Mouse (Mus musculus) heart, postnatal 14 days (tissue): ENCODE data around the gene Becn1. TPM values are rescaled to one million over a fixed set of nuclear protein-coding genes. Genes with fewer than 3 reads are reported as not detected.
A peak's percentile ranks its signal among the peaks of the same experiment; 100 is the strongest.
"Not testable (repeated sequence)": the region's sequence is repeated elsewhere in the genome, so short reads cannot be mapped to it uniquely, and the experiment has no call there.

Experiments used
- DNase-seq, 2 experiments: peaks; one replicate each; pipeline ENCODE4 v3.0.0; 2021 to 2022
- intact Hi-C: fragments of 180-260 bp; cut with DNase I; formaldehyde crosslinking; loops from one replicate; pipeline ENCODE4 v1.15.1; 2025
- long read RNA-seq, 2 experiments: library from polyadenylated mRNA; stranded (forward); transcript quantifications; one replicate each; pipeline ENCODE4 v2.0.0; 2021
- total RNA-seq, 2 experiments: library from RNA; stranded (reverse); gene quantifications; 2 replicates each; pipeline ENCODE4 v1.2.3; 2021

Gene Becn1
- 10 to 100 TPM; 90.0 to 96.3 TPM for total RNA-seq
- long read RNA-seq, experiment 1, full-length matches to known transcripts, result 141 of 151 reads
- long read RNA-seq, experiment 1, partial matches to known transcripts, result 6 of 151 reads
- long read RNA-seq, experiment 1, other reads (novel, unspliced or antisense), result 4 of 151 reads
- long read RNA-seq, experiment 2, full-length matches to known transcripts, result 114 of 121 reads
- long read RNA-seq, experiment 2, partial matches to known transcripts, result 2 of 121 reads
- long read RNA-seq, experiment 2, other reads (novel, unspliced or antisense), result 5 of 121 reads

GRCm38 (mm10) chr11:101302004-101302798 is at the start of gene Becn1:
TSS of gene Becn1 (minus strand) at chr11:101302286.
- intact Hi-C loops, result loop anchor here (1.0 to 5.0 kb wide), 2 partner anchors 90 to 205 kb away; partner anchors contain the start of gene Psmc3ip
- DNase-seq, result peak; percentile 96 to 100

GRCm38 (mm10) chr11:101351721-101352111 is 49.6 kb upstream of the Becn1 start:
- DNase-seq, result no peak
- intact Hi-C loops, result no loop called here

- intact Hi-C loops, result no loop called here
- no peak for DNase-seq
Observed at GRCm38 (mm10) chr11:101351100-101351720, 49.1 kb upstream of the Becn1 start.

- DNase-seq, result no peak
- intact Hi-C loops, result no loop called here
Observed at GRCm38 (mm10) chr11:101349216-101349615, 47.1 kb upstream of the Becn1 start.

GRCm38 (mm10) chr11:101348774-101349173 is 46.7 kb upstream of the Becn1 start:
- no peak for DNase-seq
- intact Hi-C loops, result no loop called here

GRCm38 (mm10) chr11:101347083-101347775 is 45.1 kb upstream of the Becn1 start:
- no peak for DNase-seq
- intact Hi-C loops, result no loop called here

- intact Hi-C loops, result no loop called here
- DNase-seq, result no peak
Observed at GRCm38 (mm10) chr11:101338123-101338760, 36.2 kb upstream of the Becn1 start.

- intact Hi-C loops, result no loop called here
- no peak for DNase-seq
Observed at GRCm38 (mm10) chr11:101335685-101336084, 33.6 kb upstream of the Becn1 start.

- intact Hi-C loops, result no loop called here
- DNase-seq, result no peak
Observed at GRCm38 (mm10) chr11:101334516-101334915, 32.4 kb upstream of the Becn1 start.

GRCm38 (mm10) chr11:101334023-101334422 is 31.9 kb upstream of the Becn1 start:
- intact Hi-C loops, result no loop called here
- DNase-seq, result no peak

- peak; percentile 37 to 45 for DNase-seq
- intact Hi-C loops, result no loop called here
Observed at GRCm38 (mm10) chr11:101332537-101332936, 30.5 kb upstream of the Becn1 start.

- intact Hi-C loops, DNase-seq: not testable (repeated sequence)
Observed at GRCm38 (mm10) chr11:101330961-101331360, 28.9 kb upstream of the Becn1 start.

GRCm38 (mm10) chr11:101330371-101330924 is 28.4 kb upstream of the Becn1 start, which contains the start of gene Aoc3:
TSS of gene Aoc3 (plus strand) at chr11:101330605.
- peak; percentile 48 to 57 for DNase-seq
- intact Hi-C loops, result no loop called here

GRCm38 (mm10) chr11:101328941-101329635 is 27.0 kb upstream of the Becn1 start:
- DNase-seq, result peak; percentile 58 to 75
- intact Hi-C loops, result loop anchor here (5.0 kb wide), 1 partner anchor 33 kb away; no protein-coding TSS in a partner anchor

GRCm38 (mm10) chr11:101327311-101327710 is 25.2 kb upstream of the Becn1 start:
- no peak for DNase-seq
- intact Hi-C loops, result loop anchor here (5.0 kb wide), 1 partner anchor 35 kb away; no protein-coding TSS in a partner anchor

GRCm38 (mm10) chr11:101326147-101326546 is 24.1 kb upstream of the Becn1 start:
- intact Hi-C loops, result loop anchor here (5.0 kb wide), 1 partner anchor 36 kb away; no protein-coding TSS in a partner anchor
- DNase-seq, result no peak

GRCm38 (mm10) chr11:101325201-101325600 is 23.1 kb upstream of the Becn1 start:
- intact Hi-C loops, result loop anchor here (5.0 kb wide), 1 partner anchor 37 kb away; no protein-coding TSS in a partner anchor
- DNase-seq, result not testable (repeated sequence)

GRCm38 (mm10) chr11:101324763-101325162 is 22.7 kb upstream of the Becn1 start, which contains the start of gene Aoc2:
TSS of gene Aoc2 (plus strand) at chr11:101325063.
- no peak for DNase-seq
- intact Hi-C loops, result loop anchor here (5.0 kb wide), 1 partner anchor 38 kb away; no protein-coding TSS in a partner anchor

- intact Hi-C loops, result loop anchor here (1.0 kb wide), 1 partner anchor 72 kb away; no protein-coding TSS in a partner anchor
Observed at GRCm38 (mm10) chr11:101323609-101324008, 21.5 kb upstream of the Becn1 start.

More at GRCm38 (mm10) chr11:101323609-101324008, 21.5 kb upstream of the Becn1 start:
- DNase-seq, result peak; percentile 81 to 85
